Mouse (Mus musculus) kidney, postnatal 14 days (tissue): ENCODE results near the gene Pde3a.

Experiments used
- DNase-seq: peaks from one replicate; pipeline ENCODE4 v3.0.0; 2022; ENCODE audit warnings: mixed read lengths

The Pde3a gene

GRCm38 (mm10) chr6:141522541-141522940 is 273.5 kb downstream of the Pde3a start:
- DNase-seq, result no peak

GRCm38 (mm10) chr6:141523747-141524640 is 274.9 kb downstream of the Pde3a start, which contains the start of gene Slco1c1:
Gene Slco1c1 (plus strand): TSS chr6:141524368.
- DNase-seq, result no peak

GRCm38 (mm10) chr6:141525787-141526186 is 276.7 kb downstream of the Pde3a start:
- no peak for DNase-seq

- DNase-seq, result no peak
Observed at GRCm38 (mm10) chr6:141530865-141531264, 281.8 kb downstream of the Pde3a start.

GRCm38 (mm10) chr6:141537298-141537697 is 288.2 kb downstream of the Pde3a start:
- no peak for DNase-seq

GRCm38 (mm10) chr6:141541136-141541535 is 292.1 kb downstream of the Pde3a start:
- DNase-seq, result no peak

GRCm38 (mm10) chr6:141543344-141543743 is 294.3 kb downstream of the Pde3a start:
- peak; percentile 5 for DNase-seq
